Mouse (Mus musculus): ENCODE measurements around the gene Erbin. TPM values are rescaled to one million over a fixed set of nuclear protein-coding genes. Genes with fewer than 3 reads are reported as not detected.

Gene Erbin
- total and polyA plus RNA-seq, 2 experiments = 4.8 to 57.2 TPM

DNA sequence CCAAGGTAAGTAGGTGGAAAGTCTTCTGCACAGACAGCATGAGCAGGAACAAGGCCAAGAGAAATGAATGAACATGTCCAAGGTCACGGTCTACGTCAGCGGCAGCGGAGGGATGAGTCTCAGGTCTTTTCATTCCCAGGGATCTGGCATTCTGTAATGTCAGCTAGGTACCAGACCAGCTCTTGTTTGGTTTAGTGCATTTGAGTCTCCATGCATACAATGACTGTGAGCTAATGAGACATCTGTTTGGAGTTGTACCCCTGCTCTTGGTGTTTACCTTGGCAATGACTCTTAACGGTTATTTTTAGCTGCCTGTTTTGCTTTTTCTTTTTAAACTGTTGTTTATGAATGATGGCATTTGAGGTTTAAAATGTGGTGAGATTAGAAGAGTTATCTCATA, 39.5 kb upstream of the Erbin start:
- Histone ChIP-seq H3K27ac (replicated peaks; ENCODE audit: insufficient read depth, low read depth, low read length) (no peak overlapping the region), H3K9ac (ENCODE audit: low read depth, low read length) (no peak overlapping the region), H3K27me3 (ENCODE audit: control insufficient read depth, insufficient read depth, low read length) (no peaks in the 10 kb centered on the region), H3K4me3 (ENCODE audit: insufficient read depth, low read depth, low read length) (no peak overlapping the region), H3K4me1 (ENCODE audit: control insufficient read depth, insufficient read depth, low read length) (no peaks in the 10 kb centered on the region), H3K36me3 (ENCODE audit: control insufficient read depth, insufficient read depth, low read length) (no peaks in the 10 kb centered on the region), H3K79me2 (ENCODE audit: control insufficient read depth, insufficient read depth, low read length) (no peaks in the 10 kb centered on the region)
- peak; percentile 66 for DNase-seq (ENCODE audit: extremely low read depth, low read depth, low spot score)
- TF ChIP-seq CTCF (IDR thresholded peaks at IDR 0.05; ENCODE audit: low read depth, low read length) = no peak
- 66% methylated on average over 5 of the region's 5 CpGs for WGBS

DNA sequence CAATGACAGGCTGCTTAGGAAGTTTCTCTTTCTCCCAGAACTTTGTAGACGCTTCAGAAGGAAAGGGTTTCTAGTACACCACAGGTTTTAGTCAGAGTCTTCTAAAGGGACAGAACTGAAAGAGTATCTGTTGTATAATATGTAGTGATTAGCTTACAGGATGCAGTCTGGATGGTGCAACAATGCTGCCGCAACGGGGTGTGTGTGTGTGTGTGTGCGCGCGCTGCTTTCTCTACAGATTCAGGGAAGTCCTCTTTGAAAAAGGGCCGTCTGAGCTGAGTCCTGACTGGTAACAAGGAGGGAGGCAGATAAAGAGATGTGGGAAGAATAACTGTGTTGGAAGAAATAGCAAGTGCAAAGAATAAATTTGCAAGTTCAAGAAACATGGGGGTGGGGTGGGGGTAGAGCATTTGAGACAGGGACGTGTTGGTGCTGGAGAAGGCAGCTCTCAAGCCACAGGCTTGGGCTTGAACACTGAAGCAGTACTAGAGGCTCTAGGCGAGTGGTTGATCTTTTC, 38.4 kb upstream of the Erbin start:
- TF ChIP-seq POLR2A (IDR thresholded peaks at IDR 0.05; ENCODE audit: extremely low read depth, insufficient read depth, low read length) (no peak), CTCF (IDR thresholded peaks at IDR 0.05; ENCODE audit: low read depth, low read length) (no peak)
- H3K4me3 ChIP-seq (ENCODE audit: insufficient read depth, low read depth, low read length) = no peak overlapping the region
- H3K79me2 ChIP-seq (ENCODE audit: control insufficient read depth, insufficient read depth, low read length) = no peaks in the 10 kb centered on the region
- no peaks in the 10 kb centered on the region for H3K27me3 ChIP-seq (ENCODE audit: control insufficient read depth, insufficient read depth, low read length)
- no peak overlapping the region for H3K9ac ChIP-seq (ENCODE audit: low read depth, low read length)
- H3K4me1 ChIP-seq (ENCODE audit: control insufficient read depth, insufficient read depth, low read length) = no peaks in the 10 kb centered on the region
- no peak for DNase-seq (ENCODE audit: extremely low read depth, low read depth, low spot score)
- H3K36me3 ChIP-seq (ENCODE audit: control insufficient read depth, insufficient read depth, low read length) = no peaks in the 10 kb centered on the region
- H3K27ac ChIP-seq (replicated peaks; ENCODE audit: insufficient read depth, low read depth, low read length) = no peak overlapping the region
- WGBS = 87% methylated on average over 9 of the region's 9 CpGs

DNA sequence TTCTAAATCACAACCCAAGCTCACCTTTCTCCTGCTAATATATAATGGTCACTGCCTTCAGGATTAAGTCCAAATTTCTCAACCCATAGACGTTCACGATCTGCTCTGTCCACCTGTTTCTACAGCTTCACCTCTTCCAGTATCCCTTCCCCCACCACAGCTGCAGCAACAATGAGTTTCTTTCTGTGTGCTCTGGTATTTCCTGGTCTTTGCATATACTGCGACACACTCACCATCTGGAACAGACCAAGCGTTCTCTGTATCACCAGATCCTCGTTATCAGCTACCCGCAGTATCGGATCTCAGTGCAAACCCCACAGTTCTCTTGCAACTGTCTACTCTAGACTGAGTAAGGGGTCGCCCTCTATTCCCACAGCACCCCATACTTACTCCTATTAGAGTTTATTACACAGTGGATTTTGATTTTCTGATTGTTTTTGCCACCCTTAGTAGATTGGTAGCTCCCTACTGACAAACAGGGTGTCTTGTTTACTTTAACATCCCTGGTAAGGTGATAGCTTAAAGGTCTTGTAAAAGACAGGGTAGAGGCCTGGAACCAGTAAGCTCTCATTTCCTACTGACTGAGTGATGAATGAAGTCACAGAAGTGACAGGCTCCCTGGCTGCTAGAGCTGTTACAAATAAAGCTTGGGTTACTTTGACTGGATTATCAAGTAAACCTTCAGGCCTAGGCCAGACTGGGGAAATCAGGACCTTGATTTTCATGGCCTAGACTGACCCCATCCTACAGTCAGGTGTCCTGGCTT, 37.0 kb upstream of the Erbin start:
- Histone ChIP-seq H3K4me3 (ENCODE audit: insufficient read depth, low read depth, low read length) (no peak overlapping the region), H3K4me1 (ENCODE audit: control insufficient read depth, insufficient read depth, low read length) (no peaks in the 10 kb centered on the region), H3K79me2 (ENCODE audit: control insufficient read depth, insufficient read depth, low read length) (no peaks in the 10 kb centered on the region), H3K9ac (ENCODE audit: low read depth, low read length) (no peak overlapping the region), H3K27ac (replicated peaks; ENCODE audit: insufficient read depth, low read depth, low read length) (no peak overlapping the region), H3K36me3 (ENCODE audit: control insufficient read depth, insufficient read depth, low read length) (no peaks in the 10 kb centered on the region), H3K27me3 (ENCODE audit: control insufficient read depth, insufficient read depth, low read length) (no peaks in the 10 kb centered on the region)
- no peak for TF ChIP-seq POLR2A (IDR thresholded peaks at IDR 0.05; ENCODE audit: extremely low read depth, insufficient read depth, low read length)
- TF ChIP-seq CTCF (IDR thresholded peaks at IDR 0.05; ENCODE audit: low read depth, low read length) = no peak
- WGBS = 66% methylated on average over 8 of the region's 8 CpGs
- DNase-seq (ENCODE audit: extremely low read depth, low read depth, low spot score) = no peak

DNA sequence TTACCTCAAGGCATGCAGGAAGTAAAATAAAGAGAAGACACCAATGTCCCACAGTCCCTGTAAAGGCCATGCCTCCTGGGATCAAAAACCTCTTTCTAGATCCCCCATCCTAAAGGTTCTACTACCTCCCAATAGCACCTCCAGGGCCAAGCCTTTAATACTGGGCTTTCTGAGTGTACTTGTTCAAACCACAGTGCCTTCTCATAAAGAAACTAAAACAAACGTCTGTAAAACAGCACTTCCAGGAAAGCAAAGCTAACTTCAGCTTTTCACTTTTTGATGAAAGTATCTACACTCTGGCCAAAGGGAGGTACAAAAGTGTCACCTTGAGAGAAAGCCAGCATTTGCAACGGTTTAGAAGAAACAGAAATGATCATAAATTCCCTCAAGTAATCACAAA, 35.3 kb upstream of the Erbin start:
- no peak overlapping the region for H3K27ac ChIP-seq (replicated peaks; ENCODE audit: insufficient read depth, low read depth, low read length)
- no peak for TF ChIP-seq CTCF (IDR thresholded peaks at IDR 0.05; ENCODE audit: low read depth, low read length)
- no peak for TF ChIP-seq POLR2A (IDR thresholded peaks at IDR 0.05; ENCODE audit: extremely low read depth, insufficient read depth, low read length)
- H3K9ac ChIP-seq (ENCODE audit: low read depth, low read length) = no peak overlapping the region
- no peaks in the 10 kb centered on the region for H3K27me3 ChIP-seq (ENCODE audit: control insufficient read depth, insufficient read depth, low read length)
- H3K36me3 ChIP-seq (ENCODE audit: control insufficient read depth, insufficient read depth, low read length) = no peaks in the 10 kb centered on the region
- H3K79me2 ChIP-seq (ENCODE audit: control insufficient read depth, insufficient read depth, low read length) = no peaks in the 10 kb centered on the region
- no peaks in the 10 kb centered on the region for H3K4me1 ChIP-seq (ENCODE audit: control insufficient read depth, insufficient read depth, low read length)
- 66% methylated on average over 2 of the region's 2 CpGs for WGBS
- no peak overlapping the region for H3K4me3 ChIP-seq (ENCODE audit: insufficient read depth, low read depth, low read length)
- DNase-seq (ENCODE audit: extremely low read depth, low read depth, low spot score) = no peak

DNA sequence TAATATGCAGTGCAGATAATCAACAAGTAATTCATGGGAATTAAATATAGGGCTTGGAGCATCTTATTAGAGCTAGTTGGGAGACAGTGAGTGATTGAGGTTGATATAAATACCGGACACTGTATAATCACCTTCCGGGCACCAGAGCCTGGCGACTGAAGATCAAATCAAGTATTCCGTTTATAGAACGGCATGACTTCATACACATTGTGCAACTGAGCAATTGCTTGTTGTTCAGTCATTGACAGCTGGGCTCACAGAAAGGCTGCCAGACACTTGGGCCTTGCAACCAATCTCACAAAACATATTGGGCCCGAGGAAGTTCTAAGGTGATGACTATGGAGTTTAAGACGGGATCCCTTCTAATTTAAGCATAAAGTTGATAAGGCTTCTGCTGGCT, 31.1 kb upstream of the Erbin start:
- H3K36me3 ChIP-seq (ENCODE audit: control insufficient read depth, insufficient read depth, low read length) = no peaks in the 10 kb centered on the region
- 86% methylated on average over 7 of the region's 7 CpGs for WGBS
- no peak overlapping the region for H3K27ac ChIP-seq (replicated peaks; ENCODE audit: insufficient read depth, low read depth, low read length)
- no peak overlapping the region for H3K4me3 ChIP-seq (ENCODE audit: insufficient read depth, low read depth, low read length)
- no peak for DNase-seq (ENCODE audit: extremely low read depth, low read depth, low spot score)
- TF ChIP-seq POLR2A (IDR thresholded peaks at IDR 0.05; ENCODE audit: extremely low read depth, insufficient read depth, low read length) (no peak), CTCF (IDR thresholded peaks at IDR 0.05; ENCODE audit: low read depth, low read length) (no peak)
- no peak overlapping the region for H3K9ac ChIP-seq (ENCODE audit: low read depth, low read length)
- no peaks in the 10 kb centered on the region for H3K27me3 ChIP-seq (ENCODE audit: control insufficient read depth, insufficient read depth, low read length)
- H3K79me2 ChIP-seq (ENCODE audit: control insufficient read depth, insufficient read depth, low read length) = no peaks in the 10 kb centered on the region
- no peaks in the 10 kb centered on the region for H3K4me1 ChIP-seq (ENCODE audit: control insufficient read depth, insufficient read depth, low read length)

DNA sequence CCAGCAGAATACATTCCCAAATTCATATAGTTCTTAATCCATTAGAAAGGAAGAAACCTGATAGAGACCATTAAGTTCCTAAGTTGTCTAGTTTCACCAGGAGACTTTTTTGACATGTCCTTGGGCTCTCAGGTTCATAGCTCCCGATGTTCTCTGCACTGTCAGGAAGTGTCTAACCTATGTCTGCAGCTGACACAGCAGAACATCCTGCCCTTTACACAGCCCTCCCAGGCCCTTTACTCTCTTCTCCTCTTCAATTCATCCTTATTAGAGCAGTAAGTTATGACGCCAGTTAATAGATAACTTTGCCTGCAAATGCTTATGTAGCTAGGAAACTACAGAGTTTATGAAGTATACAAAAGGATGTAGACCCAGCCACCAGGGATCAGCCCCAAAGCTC, 20.5 kb upstream of the Erbin start:
- DNase-seq (ENCODE audit: extremely low read depth, low read depth, low spot score) = no peak

More for the DNA sequence above, 20.5 kb upstream of the Erbin start:
- 72% methylated on average over 2 of the region's 2 CpGs for WGBS
- Histone ChIP-seq H3K4me1 (ENCODE audit: control insufficient read depth, insufficient read depth, low read length) (no peaks in the 10 kb centered on the region), H3K9ac (ENCODE audit: low read depth, low read length) (no peak overlapping the region), H3K36me3 (ENCODE audit: control insufficient read depth, insufficient read depth, low read length) (no peaks in the 10 kb centered on the region), H3K27ac (replicated peaks; ENCODE audit: insufficient read depth, low read depth, low read length) (no peak overlapping the region), H3K27me3 (ENCODE audit: control insufficient read depth, insufficient read depth, low read length) (no peaks in the 10 kb centered on the region), H3K4me3 (ENCODE audit: insufficient read depth, low read depth, low read length) (no peak overlapping the region), H3K79me2 (ENCODE audit: control insufficient read depth, insufficient read depth, low read length) (no peaks in the 10 kb centered on the region)
- TF ChIP-seq CTCF (IDR thresholded peaks at IDR 0.05; ENCODE audit: low read depth, low read length) (no peak), POLR2A (IDR thresholded peaks at IDR 0.05; ENCODE audit: extremely low read depth, insufficient read depth, low read length) (no peak)

All from liver, adult 2 months (tissue).